ENCODE assay signal across 16 mouse cellular contexts in the genomic region with DNA sequence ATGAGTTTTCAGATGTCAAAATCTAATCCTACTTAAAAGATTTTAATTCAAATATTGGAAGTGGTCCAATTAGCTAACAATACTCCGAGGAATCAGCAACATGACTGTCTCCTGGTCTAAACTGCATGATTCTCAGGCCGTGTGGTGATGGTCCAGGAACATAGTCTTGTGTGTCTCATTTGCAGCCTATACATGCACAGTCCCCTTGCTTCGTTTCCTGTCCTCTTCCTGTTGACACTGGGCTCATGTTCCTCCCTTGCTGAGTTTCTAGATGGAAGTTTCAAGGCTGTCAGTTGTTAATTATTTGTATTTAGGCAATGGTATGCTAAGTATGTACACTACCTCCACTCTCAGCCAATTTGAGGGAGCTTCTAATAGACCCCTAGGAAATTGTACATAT.
"Had no signal": no experiment of that assay in that cellular context is flagged by ENCODE, and none has a peak within 500 bp of the region (broad histone marks: within the 10 kb centered on the region; RNA-seq: fewer than 3 reads in every experiment).

No protein-coding gene starts in this region.

- H3K9ac ChIP-seq: limb, embryonic 13.5 days; liver, embryonic 14.5 days; midbrain, embryonic 13.5 days; neural tube, embryonic 12.5 days had no signal

- H3K4me3 ChIP-seq: layer of hippocampus, adult 2 months; limb, embryonic 13.5 days; midbrain, embryonic 13.5 days; myocyte; neural tube, embryonic 12.5 days had no signal

- H3K36me3 ChIP-seq: neural tube, embryonic 12.5 days had no signal

- H3K4me1 ChIP-seq: limb, embryonic 13.5 days; midbrain, embryonic 13.5 days; neural tube, embryonic 12.5 days had no signal

- H3K4me2 ChIP-seq: limb, embryonic 13.5 days; midbrain, embryonic 13.5 days; neural tube, embryonic 12.5 days had no signal

- DNase-seq: kidney, adult 9 months; kidney, postnatal 10 days; kidney, postnatal 4 days; left cerebral cortex, postnatal 4 days; lung, adult 2 months; right cerebral cortex, postnatal 4 days; spleen, adult 18-20 months; thymus, adult 18-20 months; thymus, postnatal 14 days had no signal

- ATAC-seq: intestine, postnatal 0 days; midbrain, embryonic 13.5 days had no signal

- H3K27me3 ChIP-seq: limb, embryonic 13.5 days; midbrain, embryonic 13.5 days; neural tube, embryonic 12.5 days had no signal

- H3K9me3 ChIP-seq: limb, embryonic 13.5 days; midbrain, embryonic 13.5 days; neural tube, embryonic 12.5 days had no signal

- H3K27ac ChIP-seq: layer of hippocampus, adult 2 months; limb, embryonic 13.5 days; midbrain, embryonic 13.5 days; neural tube, embryonic 12.5 days had no signal
